Mouse (Mus musculus): ENCODE results near the gene Ern1. TPM values are rescaled to one million over a fixed set of nuclear protein-coding genes. Genes with fewer than 3 reads are reported as not detected.
"Not testable (repeated sequence)": the region's sequence is repeated elsewhere in the genome, so short reads cannot be mapped to it uniquely, and the experiment has no call there.

Ern1 gene
- polyA plus RNA-seq, 1 experiment from 2014 or later: 7.5 TPM

- H3K36me3 ChIP-seq: peaks cover 7% of the 10 kb centered on the region; the same call in 1 of the 2 replicates
- WGBS: 69% methylated on average over 9 of the region's 9 CpGs
- no peak for ATAC-seq (ENCODE audit: insufficient read depth, low FRiP score, low read depth)
- no peak overlapping the region for H3K9ac ChIP-seq
- no peaks in the 10 kb centered on the region for H3K9me3 ChIP-seq
- H3K27me3 ChIP-seq (replicated peaks): no peaks in the 10 kb centered on the region
- H3K4me3 ChIP-seq (replicated peaks): no peak overlapping the region
- no peaks in the 10 kb centered on the region for H3K4me1 ChIP-seq
- no peak overlapping the region for H3K4me2 ChIP-seq
- no peak overlapping the region; the same call in 1 of the 2 replicates for H3K27ac ChIP-seq
Measured at GRCm38 (mm10) chr11:106419262-106420102, 68.2 kb downstream of the Ern1 start.

GRCm38 (mm10) chr11:106418622-106419196 is 68.9 kb downstream of the Ern1 start:
- Histone ChIP-seq H3K4me2 (no peak overlapping the region), H3K9ac (no peak overlapping the region), H3K4me1 (no peaks in the 10 kb centered on the region), H3K36me3 (peaks cover 11% of the 10 kb centered on the region; the same call in 1 of the 2 replicates), H3K4me3 (replicated peaks) (no peak overlapping the region), H3K27me3 (replicated peaks) (no peaks in the 10 kb centered on the region), H3K27ac (no peak overlapping the region), H3K9me3 (no peaks in the 10 kb centered on the region)
- no peak for ATAC-seq (ENCODE audit: insufficient read depth, low FRiP score, low read depth)
- WGBS: 35% methylated on average over 4 of the region's 4 CpGs

GRCm38 (mm10) chr11:106417860-106418259 is 69.8 kb downstream of the Ern1 start:
- WGBS: 83% methylated on average over 2 of the region's 2 CpGs
- Histone ChIP-seq H3K4me1 (no peaks in the 10 kb centered on the region), H3K9ac (no peak overlapping the region), H3K9me3 (no peaks in the 10 kb centered on the region), H3K36me3 (0 out of 2 replicates have a peak, but pooled peaks cover 7% of the 10 kb centered on the region), H3K4me2 (no peak overlapping the region), H3K27me3 (replicated peaks) (no peaks in the 10 kb centered on the region), H3K27ac (no peak overlapping the region), H3K4me3 (replicated peaks) (no peak overlapping the region)
- no peak for ATAC-seq (ENCODE audit: insufficient read depth, low FRiP score, low read depth)

DNA sequence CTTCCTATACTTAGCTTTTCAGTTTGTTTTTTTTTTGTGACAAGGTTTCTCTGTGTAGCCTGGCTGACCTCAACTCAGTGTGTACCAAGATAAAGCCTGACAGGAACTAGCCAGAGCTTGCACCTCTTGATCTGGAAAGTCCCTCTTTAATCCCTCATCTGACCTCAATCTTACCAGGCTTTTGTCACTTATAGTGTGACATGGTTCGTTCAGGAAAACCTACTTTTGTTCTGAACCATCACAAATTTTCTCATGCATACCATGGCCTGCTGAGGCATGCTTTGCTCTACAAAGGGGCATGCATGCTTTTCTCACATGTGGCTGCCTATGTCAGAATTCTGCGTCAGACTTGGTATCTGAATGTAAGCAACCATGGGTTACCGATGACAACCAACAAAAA is 71.3 kb downstream of the Ern1 start:
- WGBS: 72% methylated on average over 3 of the region's 3 CpGs
- no peaks in the 10 kb centered on the region for H3K27me3 ChIP-seq (replicated peaks)
- no peak overlapping the region for H3K9ac ChIP-seq
- no peak overlapping the region for H3K4me2 ChIP-seq
- 0 out of 2 replicates have a peak, but pooled peaks cover 7% of the 10 kb centered on the region for H3K36me3 ChIP-seq
- no peaks in the 10 kb centered on the region for H3K9me3 ChIP-seq
- no peak overlapping the region for H3K4me3 ChIP-seq (replicated peaks)
- H3K4me1 ChIP-seq: no peaks in the 10 kb centered on the region
- no peak overlapping the region for H3K27ac ChIP-seq
- ATAC-seq (ENCODE audit: insufficient read depth, low FRiP score, low read depth): no peak

DNA sequence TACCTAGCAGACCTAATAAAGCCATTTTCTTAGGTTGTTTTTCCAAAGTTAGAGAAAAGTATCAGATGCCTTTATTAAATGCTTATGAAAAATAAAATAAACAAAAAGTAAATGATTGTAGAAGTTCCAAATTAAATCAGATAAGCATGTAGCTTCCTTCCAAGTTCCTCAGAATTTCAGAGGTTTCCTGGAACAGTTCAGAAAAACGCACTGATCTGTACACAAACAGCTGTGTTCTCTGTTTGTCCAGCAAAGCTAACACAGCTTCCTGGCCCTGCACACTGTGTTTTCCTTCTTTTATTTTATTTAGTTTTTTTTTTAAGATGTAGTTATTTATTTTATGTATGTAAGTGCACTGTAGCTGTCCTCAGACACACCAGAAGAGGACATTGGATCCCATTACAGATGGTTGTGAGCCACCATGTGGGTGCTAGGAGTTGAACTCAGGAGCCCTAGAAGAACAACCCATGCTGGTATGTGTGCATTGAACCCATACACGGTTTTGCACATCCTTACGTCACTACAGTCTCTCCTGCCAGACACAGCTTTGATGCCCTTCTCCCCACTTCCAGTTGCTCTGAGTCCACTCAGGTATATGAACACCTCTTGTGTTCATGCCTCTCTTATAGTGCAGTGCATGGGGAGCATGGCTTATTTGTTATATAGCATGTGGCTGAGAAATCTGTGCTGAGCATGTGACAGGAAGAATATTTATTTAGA is 74.9 kb downstream of the Ern1 start:
- no peak overlapping the region for H3K9ac ChIP-seq
- H3K4me1 ChIP-seq: no peaks in the 10 kb centered on the region
- ATAC-seq (ENCODE audit: insufficient read depth, low FRiP score, low read depth): no peak
- no peak overlapping the region for H3K4me3 ChIP-seq (replicated peaks)
- no peak overlapping the region for H3K4me2 ChIP-seq
- WGBS: 89% methylated on average over 3 of the region's 3 CpGs
- no peaks in the 10 kb centered on the region for H3K27me3 ChIP-seq (replicated peaks)
- H3K36me3 ChIP-seq: 0 out of 2 replicates have a peak, but pooled peaks cover 4% of the 10 kb centered on the region
- H3K27ac ChIP-seq: no peak overlapping the region
- no peaks in the 10 kb centered on the region for H3K9me3 ChIP-seq

DNA sequence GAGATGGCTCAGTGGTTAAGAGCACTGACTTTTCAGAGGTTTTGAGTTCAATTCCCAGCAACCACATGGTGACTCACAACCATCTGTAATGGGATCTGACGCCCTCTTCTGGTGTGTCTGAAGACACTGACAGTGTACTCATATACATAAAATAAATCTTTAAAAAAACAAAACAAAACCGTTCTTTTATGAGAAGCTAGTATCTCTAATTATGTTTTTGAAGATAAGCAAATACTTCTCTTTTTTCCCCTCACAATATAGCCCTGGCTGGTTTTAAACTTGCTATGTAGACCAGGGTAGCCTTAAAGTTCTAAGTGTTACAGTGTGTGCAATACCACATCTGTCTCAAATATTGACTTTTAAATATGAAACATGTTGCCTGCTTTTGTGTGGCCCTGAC is 76.5 kb downstream of the Ern1 start:
- no peaks in the 10 kb centered on the region for H3K9me3 ChIP-seq
- H3K27ac ChIP-seq: no peak overlapping the region
- no peak for ATAC-seq (ENCODE audit: insufficient read depth, low FRiP score, low read depth)
- no peaks in the 10 kb centered on the region for H3K27me3 ChIP-seq (replicated peaks)
- H3K4me1 ChIP-seq: no peaks in the 10 kb centered on the region
- peaks cover 11% of the 10 kb centered on the region; the same call in 1 of the 2 replicates for H3K36me3 ChIP-seq
- no peak overlapping the region for H3K4me3 ChIP-seq (replicated peaks)
- H3K9ac ChIP-seq: no peak overlapping the region
- WGBS: 81% methylated on average over 2 of the region's 2 CpGs
- H3K4me2 ChIP-seq: no peak overlapping the region

DNA sequence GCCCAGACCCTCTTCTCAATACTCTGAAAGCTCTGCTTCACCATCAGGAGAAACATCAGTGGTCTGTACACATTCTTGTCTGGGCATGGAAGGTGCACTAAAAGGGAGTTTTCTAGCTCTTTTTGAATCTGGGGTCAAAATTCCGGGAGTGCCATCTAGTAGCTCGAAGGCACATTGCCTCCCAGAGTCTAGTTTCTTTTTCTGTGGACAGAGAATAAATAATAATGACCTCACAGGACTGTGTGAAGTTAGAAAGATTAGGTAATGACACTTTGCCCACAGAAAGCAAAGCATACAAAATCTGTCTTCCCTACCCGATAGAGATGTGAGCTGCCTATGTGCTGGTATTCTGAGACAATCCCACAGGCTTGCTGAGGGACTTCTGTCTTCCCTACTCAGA is 77.1 kb downstream of the Ern1 start:
- Histone ChIP-seq H3K4me1 (no peaks in the 10 kb centered on the region), H3K27me3 (replicated peaks) (no peaks in the 10 kb centered on the region), H3K4me3 (replicated peaks) (no peak overlapping the region), H3K4me2 (no peak overlapping the region), H3K27ac (no peak overlapping the region), H3K9ac (no peak overlapping the region), H3K9me3 (no peaks in the 10 kb centered on the region), H3K36me3 (peaks cover 11% of the 10 kb centered on the region; the same call in 1 of the 2 replicates)
- 83% methylated on average over 3 of the region's 3 CpGs for WGBS
- ATAC-seq (ENCODE audit: insufficient read depth, low FRiP score, low read depth): no peak

- H3K9ac ChIP-seq: no peak overlapping the region
- WGBS: 72% methylated on average over 4 of the region's 4 CpGs
- no peak overlapping the region for H3K4me3 ChIP-seq (replicated peaks)
- H3K27ac ChIP-seq: no peak overlapping the region
- no peaks in the 10 kb centered on the region for H3K9me3 ChIP-seq
- H3K4me1 ChIP-seq: no peaks in the 10 kb centered on the region
- no peak for ATAC-seq (ENCODE audit: insufficient read depth, low FRiP score, low read depth)
- no peak overlapping the region for H3K4me2 ChIP-seq
- H3K27me3 ChIP-seq (replicated peaks): no peaks in the 10 kb centered on the region
- H3K36me3 ChIP-seq: peaks cover 11% of the 10 kb centered on the region; the same call in 1 of the 2 replicates
Measured at GRCm38 (mm10) chr11:106410011-106410410, 77.6 kb downstream of the Ern1 start.

DNA sequence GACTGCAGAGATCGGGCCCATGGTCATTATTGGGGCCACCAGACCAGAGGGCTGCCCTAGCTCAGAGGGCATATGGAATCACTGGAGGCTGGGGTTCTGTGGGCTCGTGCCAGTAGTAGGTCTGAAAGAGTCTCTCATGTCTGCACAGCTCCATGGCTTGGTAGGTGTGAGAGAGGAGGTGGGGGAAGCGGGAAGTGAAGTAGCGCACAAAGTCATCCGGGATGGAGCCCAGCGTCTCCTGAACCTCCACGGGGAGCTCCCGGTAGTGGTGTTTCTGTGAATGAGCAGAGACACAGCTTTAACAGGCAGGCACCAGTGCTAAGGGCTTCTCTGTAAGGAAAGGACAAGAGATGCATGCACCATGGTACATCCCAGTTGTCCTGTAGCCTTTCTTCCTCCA is 89.2 kb downstream of the Ern1 start:
- H3K27ac ChIP-seq: no peak overlapping the region
- no peaks in the 10 kb centered on the region for H3K27me3 ChIP-seq (replicated peaks)
- no peak overlapping the region for H3K4me2 ChIP-seq
- peaks cover 25% of the 10 kb centered on the region for H3K36me3 ChIP-seq
- no peaks in the 10 kb centered on the region for H3K4me1 ChIP-seq
- ATAC-seq (ENCODE audit: insufficient read depth, low FRiP score, low read depth): no peak
- 91% methylated on average over 8 of the region's 8 CpGs for WGBS
- H3K9ac ChIP-seq: no peak overlapping the region
- no peak overlapping the region for H3K4me3 ChIP-seq (replicated peaks)
- H3K9me3 ChIP-seq: no peaks in the 10 kb centered on the region

GRCm38 (mm10) chr11:106397656-106398055 is 90.0 kb downstream of the Ern1 start:
- 79% methylated on average over 3 of the region's 3 CpGs for WGBS
- Histone ChIP-seq H3K4me1 (no peaks in the 10 kb centered on the region), H3K9me3 (no peaks in the 10 kb centered on the region), H3K27ac (no peak overlapping the region), H3K27me3 (replicated peaks) (no peaks in the 10 kb centered on the region), H3K4me3 (replicated peaks) (no peak overlapping the region), H3K9ac (no peak overlapping the region), H3K4me2 (no peak overlapping the region), H3K36me3 (peaks cover 19% of the 10 kb centered on the region)
- no peak for ATAC-seq (ENCODE audit: insufficient read depth, low FRiP score, low read depth)

GRCm38 (mm10) chr11:106394055-106394454 is 93.6 kb downstream of the Ern1 start:
- ATAC-seq (ENCODE audit: insufficient read depth, low FRiP score, low read depth); H3K4me1 ChIP-seq; H3K27me3 ChIP-seq (replicated peaks); H3K9ac ChIP-seq; H3K27ac ChIP-seq; H3K36me3 ChIP-seq; H3K4me3 ChIP-seq (replicated peaks); H3K9me3 ChIP-seq; H3K4me2 ChIP-seq: not testable (repeated sequence)
- 78% methylated on average over 2 of the region's 2 CpGs for WGBS

DNA sequence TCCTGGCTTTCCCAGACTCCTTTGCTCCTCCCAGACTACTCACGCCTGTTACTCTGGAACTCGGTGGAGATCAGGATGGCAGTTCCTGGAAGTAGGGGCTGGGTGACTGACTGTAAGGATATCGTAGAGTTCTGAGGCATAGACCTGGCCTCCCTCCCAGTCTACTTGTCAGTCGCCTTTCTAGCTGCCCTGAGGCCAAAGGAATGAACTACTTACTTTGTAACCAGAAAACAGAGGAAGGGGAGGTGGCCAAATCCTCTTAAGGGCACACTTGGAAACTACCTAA is 94.4 kb downstream of the Ern1 start:
- H3K4me3 ChIP-seq (replicated peaks): no peak overlapping the region
- H3K9me3 ChIP-seq: no peaks in the 10 kb centered on the region
- no peak for ATAC-seq (ENCODE audit: insufficient read depth, low FRiP score, low read depth)
- H3K27ac ChIP-seq: no peak overlapping the region
- WGBS: 63% methylated on average over 4 of the region's 4 CpGs
- no peak overlapping the region for H3K4me2 ChIP-seq
- H3K27me3 ChIP-seq (replicated peaks): no peaks in the 10 kb centered on the region
- 0 out of 2 replicates have a peak, but pooled peaks cover 8% of the 10 kb centered on the region for H3K4me1 ChIP-seq
- H3K9ac ChIP-seq: no peak overlapping the region
- H3K36me3 ChIP-seq: 0 out of 2 replicates have a peak, but pooled peaks cover 3% of the 10 kb centered on the region
